Mouse (Mus musculus): Measurements from ENCODE around the gene Cabp7.

DNA sequence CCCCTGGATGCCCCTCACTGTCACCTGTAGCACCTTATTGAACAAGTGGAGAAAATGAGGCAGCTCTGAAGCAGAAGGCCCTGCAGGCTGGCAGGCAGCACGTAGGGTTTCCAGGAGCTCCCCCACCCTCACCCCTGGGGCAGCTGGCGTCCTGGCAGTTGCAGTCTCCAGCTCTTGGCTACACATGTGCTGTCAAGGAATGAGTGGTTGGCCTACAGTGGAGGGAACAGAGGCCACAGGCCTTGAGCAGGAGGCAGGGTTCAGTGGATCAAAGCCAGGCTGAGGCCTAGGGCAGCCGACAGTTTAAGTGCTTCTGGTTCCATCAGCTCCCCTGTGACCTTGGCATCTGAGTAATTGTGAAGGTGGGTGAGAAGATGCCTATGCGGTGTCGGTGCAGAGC is 15.7 kb downstream of the Cabp7 start:
- TF ChIP-seq CTCF (IDR thresholded peaks at IDR 0.05; ENCODE audit: low read depth, low read length) = no peak
- no peak for TF ChIP-seq TAL1 (conservative IDR thresholded peaks at IDR 0.05; ENCODE audit: low read depth, low read length)

Data from G1E (cell line).